Mouse (Mus musculus) ES-Bruce4 (cell line): ENCODE measurements around the gene Sec31a. TPM values are rescaled to one million over a fixed set of nuclear protein-coding genes. Genes with fewer than 3 reads are reported as not detected.
A peak's percentile ranks its signal among the peaks of the same experiment; 100 is the strongest.
"Not testable (repeated sequence)": the region's sequence is repeated elsewhere in the genome, so short reads cannot be mapped to it uniquely, and the experiment has no call there.

Source experiments
- H3K27ac ChIP-seq: 2 replicates; pipeline ENCODE4 v1.5.1; 2012; ENCODE audit warnings: low read length, inconsistent platforms; ENCODE audit not compliant: insufficient read depth
- H3K27me3 ChIP-seq: 2 replicates; pipeline ENCODE4 v1.6.1; 2012; ENCODE audit warnings: mild to moderate bottlenecking, low read length, inconsistent platforms; ENCODE audit not compliant: control insufficient read depth, poor library complexity, insufficient read depth, severe bottlenecking
- H3K36me3 ChIP-seq: 2 replicates; pipeline ENCODE4 v1.6.1; 2012; ENCODE audit warnings: inconsistent platforms, mild to moderate bottlenecking, low read length, moderate library complexity; ENCODE audit not compliant: control insufficient read depth, poor library complexity, insufficient read depth, severe bottlenecking
- H3K4me1 ChIP-seq: one replicate; pipeline ENCODE4 v1.8.1; 2011; ENCODE audit warnings: low read length; ENCODE audit not compliant: control insufficient read depth, insufficient read depth
- H3K4me3 ChIP-seq: 2 replicates; pipeline ENCODE4 v1.5.1; 2011; ENCODE audit warnings: low read depth, mild to moderate bottlenecking, low read length
- H3K9ac ChIP-seq: 2 replicates; pipeline ENCODE4 v1.6.1; 2012; ENCODE audit warnings: low read depth, mild to moderate bottlenecking, inconsistent platforms; ENCODE audit not compliant: poor library complexity, severe bottlenecking
- H3K9me3 ChIP-seq: replicated peaks from 2 replicates; pipeline ENCODE4 v1.6.1; 2012; ENCODE audit warnings: mild to moderate bottlenecking, low read length, inconsistent platforms; ENCODE audit not compliant: control insufficient read depth, poor library complexity, insufficient read depth, severe bottlenecking
- CTCF ChIP-seq: IDR thresholded peaks from one replicate; pipeline ENCODE4 v1.8.1; 2011; ENCODE audit warnings: low read depth, low read length
- EP300 ChIP-seq: IDR thresholded peaks from 2 replicates; pipeline ENCODE4 v1.6.1; 2011; ENCODE audit warnings: low read depth, low read length; ENCODE audit not compliant: insufficient read depth
- POLR2A ChIP-seq: IDR thresholded peaks from one replicate; pipeline ENCODE4 v1.8.1; 2011; ENCODE audit warnings: low read length; ENCODE audit not compliant: insufficient read depth
- polyA plus RNA-seq: library from polyadenylated mRNA; stranded (reverse); fragments of >200 nt; gene quantifications from 2 replicates; pipeline ENCODE4 v1.2.4, GENCODE M21; 2011; ENCODE audit warnings: low read depth; ENCODE audit not compliant: missing spikeins, insufficient read depth, insufficient read length

Gene Sec31a
- polyA plus RNA-seq, 1 experiment: 197 TPM

GRCm38 (mm10) chr5:100428031-100428733, 12.1 kb upstream of the Sec31a start:
- H3K9ac ChIP-seq: peak overlapping the region; percentile 66
- H3K27me3 ChIP-seq: no peaks in the 10 kb centered on the region
- H3K9me3 ChIP-seq: no peaks in the 10 kb centered on the region
- no peaks in the 10 kb centered on the region for H3K4me1 ChIP-seq
- peak overlapping the region; percentile 95 for H3K4me3 ChIP-seq
- H3K27ac ChIP-seq: no peak overlapping the region
- TF ChIP-seq EP300: no peak
- TF ChIP-seq POLR2A: no peak
- TF ChIP-seq CTCF: no peak
- peaks cover 49% of the 10 kb centered on the region for H3K36me3 ChIP-seq

GRCm38 (mm10) chr5:100427276-100427675, 11.2 kb upstream of the Sec31a start:
- H3K4me1 ChIP-seq: no peaks in the 10 kb centered on the region
- H3K36me3 ChIP-seq: peaks cover 58% of the 10 kb centered on the region
- TF ChIP-seq POLR2A: no peak
- TF ChIP-seq CTCF: no peak
- TF ChIP-seq EP300: no peak
- H3K9ac ChIP-seq: peak overlapping the region; percentile 66
- H3K4me3 ChIP-seq: peak overlapping the region; percentile 50
- H3K27ac ChIP-seq: no peak overlapping the region
- no peaks in the 10 kb centered on the region for H3K27me3 ChIP-seq
- no peaks in the 10 kb centered on the region for H3K9me3 ChIP-seq

- not testable (repeated sequence) for H3K9ac ChIP-seq, H3K4me3 ChIP-seq, H3K4me1 ChIP-seq, H3K27ac ChIP-seq, H3K27me3 ChIP-seq, H3K9me3 ChIP-seq
- H3K36me3 ChIP-seq: peaks cover 73% of the 10 kb centered on the region
Observed at GRCm38 (mm10) chr5:100425823-100426222, 9.8 kb upstream of the Sec31a start.

GRCm38 (mm10) chr5:100424252-100424651, 8.2 kb upstream of the Sec31a start:
- Histone ChIP-seq H3K27ac (no peak overlapping the region), H3K4me3 (no peak overlapping the region), H3K27me3 (no peaks in the 10 kb centered on the region), H3K9me3 (no peaks in the 10 kb centered on the region), H3K9ac (no peak overlapping the region), H3K4me1 (no peaks in the 10 kb centered on the region), H3K36me3 (peaks cover 88% of the 10 kb centered on the region)
- TF ChIP-seq CTCF (no peak), EP300 (no peak), POLR2A (no peak)

GRCm38 (mm10) chr5:100423626-100424025, 7.6 kb upstream of the Sec31a start:
- Histone ChIP-seq H3K4me3 (no peak overlapping the region), H3K9me3 (no peaks in the 10 kb centered on the region), H3K27ac (no peak overlapping the region), H3K4me1 (no peaks in the 10 kb centered on the region), H3K36me3 (peaks cover 89% of the 10 kb centered on the region), H3K9ac (no peak overlapping the region), H3K27me3 (no peaks in the 10 kb centered on the region)
- TF ChIP-seq POLR2A: no peak
- TF ChIP-seq CTCF: no peak
- no peak for TF ChIP-seq EP300

- TF ChIP-seq POLR2A (no peak), CTCF (no peak), EP300 (no peak)
- Histone ChIP-seq H3K36me3 (peaks cover 47% of the 10 kb centered on the region), H3K27ac (peak overlapping the region; percentile 20; the same call in 1 of the 2 replicates), H3K27me3 (no peaks in the 10 kb centered on the region), H3K9ac (no peak overlapping the region), H3K4me1 (no peaks in the 10 kb centered on the region), H3K9me3 (no peaks in the 10 kb centered on the region), H3K4me3 (no peak overlapping the region)
Observed at GRCm38 (mm10) chr5:100418861-100419260, 2.8 kb upstream of the Sec31a start.
